Mouse (Mus musculus) cortical plate, adult 2 months (tissue): ENCODE results near the gene Ucp3. TPM values are rescaled to one million over a fixed set of nuclear protein-coding genes. Genes with fewer than 3 reads are reported as not detected.
"Not testable (repeated sequence)": the region's sequence is repeated elsewhere in the genome, so short reads cannot be mapped to it uniquely, and the experiment has no call there.

ENCODE experiments used
- H3K27ac ChIP-seq: fragments of 200-500 bp; 2 replicates; pipeline ENCODE4 v1.5.1; 2012; ENCODE audit warnings: low read length, control low read depth, inconsistent platforms; ENCODE audit not compliant: insufficient read depth
- H3K4me1 ChIP-seq: fragments of 200-500 bp; 2 replicates; pipeline ENCODE4 v1.6.1; 2011; ENCODE audit warnings: low read length; ENCODE audit not compliant: control insufficient read depth, insufficient read depth
- H3K4me3 ChIP-seq: fragments of 200-500 bp; 2 replicates; pipeline ENCODE4 v1.5.1; 2011; ENCODE audit warnings: mild to moderate bottlenecking, low read length, control low read depth; ENCODE audit not compliant: insufficient read depth
- CTCF ChIP-seq: fragments of 200-500 bp; IDR thresholded peaks from 2 replicates; pipeline ENCODE4 v1.5.1; 2011; ENCODE audit warnings: mild to moderate bottlenecking, control low read depth, low read length; ENCODE audit not compliant: insufficient read depth; ENCODE audit errors: extremely low read depth
- POLR2A ChIP-seq: fragments of 200-500 bp; IDR thresholded peaks from 2 replicates; pipeline ENCODE4 v1.6.1; 2011; ENCODE audit warnings: mild to moderate bottlenecking, low read length, control low read depth; ENCODE audit not compliant: insufficient read depth; ENCODE audit errors: extremely low read depth
- polyA plus RNA-seq: library from polyadenylated mRNA; depleted of rRNA; stranded (reverse); fragments of >200 nt; gene quantifications from 2 replicates; pipeline ENCODE4 v1.2.3, GENCODE M21; 2012

Ucp3 gene
- polyA plus RNA-seq, 1 experiment: 4.6 TPM

GRCm38 (mm10) chr7:100470796-100471406, 1.9 kb upstream of the Ucp3 start:
- TF ChIP-seq POLR2A (no peak), CTCF (no peak)
- H3K27ac ChIP-seq: no peak overlapping the region

GRCm38 (mm10) chr7:100471407-100471797, 1.4 kb upstream of the Ucp3 start:
- TF ChIP-seq POLR2A (no peak), CTCF (no peak)
- no peak overlapping the region for H3K27ac ChIP-seq
- no peak overlapping the region for H3K4me3 ChIP-seq
- peaks cover 2% of the 10 kb centered on the region; the same call in 1 of the 2 replicates for H3K4me1 ChIP-seq

More at GRCm38 (mm10) chr7:100470796-100471406, 1.9 kb upstream of the Ucp3 start:
- H3K4me1 ChIP-seq: peaks cover 3% of the 10 kb centered on the region; the same call in 1 of the 2 replicates
- no peak overlapping the region for H3K4me3 ChIP-seq

GRCm38 (mm10) chr7:100473846-100474454, 1.2 kb downstream of the Ucp3 start:
- Histone ChIP-seq H3K4me1 (peaks cover 2% of the 10 kb centered on the region; the same call in 1 of the 2 replicates), H3K27ac (no peak overlapping the region), H3K4me3 (no peak overlapping the region)
- no peak for TF ChIP-seq POLR2A
- TF ChIP-seq CTCF: no peak

- TF ChIP-seq POLR2A: no peak
- TF ChIP-seq CTCF: no peak
- Histone ChIP-seq H3K27ac (no peak overlapping the region), H3K4me1 (peaks cover 2% of the 10 kb centered on the region; the same call in 1 of the 2 replicates), H3K4me3 (no peak overlapping the region)
Observed at GRCm38 (mm10) chr7:100474680-100475079, 1.9 kb downstream of the Ucp3 start.

- Histone ChIP-seq H3K27ac (no peak overlapping the region), H3K4me1 (no peaks in the 10 kb centered on the region), H3K4me3 (no peak overlapping the region)
- TF ChIP-seq POLR2A (no peak), CTCF (no peak)
Observed at GRCm38 (mm10) chr7:100479100-100479822, 6.5 kb downstream of the Ucp3 start.

GRCm38 (mm10) chr7:100479823-100480164, 7.0 kb downstream of the Ucp3 start:
- no peak overlapping the region for H3K27ac ChIP-seq
- 0 out of 2 replicates have a peak, but pooled peaks cover 1% of the 10 kb centered on the region for H3K4me1 ChIP-seq
- no peak for TF ChIP-seq CTCF
- H3K4me3 ChIP-seq: no peak overlapping the region

GRCm38 (mm10) chr7:100480175-100480574, 7.4 kb downstream of the Ucp3 start:
- H3K4me1 ChIP-seq: 0 out of 2 replicates have a peak, but pooled peaks cover 1% of the 10 kb centered on the region
- no peak for TF ChIP-seq CTCF
- no peak for TF ChIP-seq POLR2A
- H3K4me3 ChIP-seq: no peak overlapping the region
- H3K27ac ChIP-seq: no peak overlapping the region

GRCm38 (mm10) chr7:100482046-100482445, 9.3 kb downstream of the Ucp3 start:
- not testable (repeated sequence) for H3K4me1 ChIP-seq, H3K27ac ChIP-seq, H3K4me3 ChIP-seq

- Histone ChIP-seq H3K4me1 (0 out of 2 replicates have a peak, but pooled peaks cover 1% of the 10 kb centered on the region), H3K27ac (no peak overlapping the region), H3K4me3 (no peak overlapping the region)
- TF ChIP-seq CTCF (no peak), POLR2A (no peak)
Observed at GRCm38 (mm10) chr7:100484493-100484892, 11.7 kb downstream of the Ucp3 start.

- Histone ChIP-seq H3K27ac (no peak overlapping the region), H3K4me1 (0 out of 2 replicates have a peak, but pooled peaks cover 1% of the 10 kb centered on the region), H3K4me3 (no peak overlapping the region)
- TF ChIP-seq CTCF (no peak), POLR2A (no peak)
Observed at GRCm38 (mm10) chr7:100487301-100487700, 14.5 kb downstream of the Ucp3 start.
